Mouse (Mus musculus) kidney, adult 10 weeks (tissue): Measurements from ENCODE around the gene Tpbpb. TPM values are rescaled to one million over a fixed set of nuclear protein-coding genes. Genes with fewer than 3 reads are reported as not detected.

Experiments used
- polyA plus RNA-seq: library from polyadenylated mRNA; stranded (reverse); fragments of 350-450 nt; fragmentation: Illumina TruSeq; extraction: RNeasy Lipid Tissue Mini Kit (QIAGEN cat#74804); gene quantifications from one replicate; pipeline ENCODE4 v1.2.3, GENCODE M21; 2014; ENCODE audit warnings: low read depth, low replicate concordance

Gene Tpbpb
- not detected for polyA plus RNA-seq

DNA sequence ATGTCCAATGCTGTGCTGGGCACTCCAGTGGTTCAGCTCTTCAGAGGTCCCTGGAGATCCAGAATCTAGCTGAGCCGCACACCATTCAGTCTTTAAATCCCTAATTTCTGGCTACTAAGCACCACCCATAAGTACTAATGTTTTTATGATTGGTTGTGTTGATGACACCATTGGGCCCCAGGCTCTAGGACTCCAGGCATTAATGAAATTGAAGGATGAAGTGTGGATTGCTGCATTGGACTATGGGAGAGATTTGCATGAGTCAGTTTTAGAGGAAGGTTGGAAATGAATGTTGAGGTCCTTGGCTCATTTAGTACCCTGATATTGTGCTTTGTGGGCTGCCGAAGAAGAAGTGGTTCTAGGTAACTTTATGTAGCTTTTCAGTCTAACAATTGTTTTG, at the start of gene Tpbpb:
Tpbpb (minus strand) TSS at position 101 of the 400 bp plus-strand sequence.

GRCm38 (mm10) chr13:60941884-60942283, 37.2 kb upstream of the Tpbpb start, which contains the start of gene Tpbpa:
Gene Tpbpa (minus strand): TSS chr13:60941984.

GRCm38 (mm10) chr13:60936500-60936901, 31.8 kb upstream of the Tpbpb start, which contains the start of the genes Gm49391 and Ctla2a:
Gene Gm49391 (minus strand): TSS chr13:60936571.
Gene Ctla2a (minus strand): TSS chr13:60936625.

DNA sequence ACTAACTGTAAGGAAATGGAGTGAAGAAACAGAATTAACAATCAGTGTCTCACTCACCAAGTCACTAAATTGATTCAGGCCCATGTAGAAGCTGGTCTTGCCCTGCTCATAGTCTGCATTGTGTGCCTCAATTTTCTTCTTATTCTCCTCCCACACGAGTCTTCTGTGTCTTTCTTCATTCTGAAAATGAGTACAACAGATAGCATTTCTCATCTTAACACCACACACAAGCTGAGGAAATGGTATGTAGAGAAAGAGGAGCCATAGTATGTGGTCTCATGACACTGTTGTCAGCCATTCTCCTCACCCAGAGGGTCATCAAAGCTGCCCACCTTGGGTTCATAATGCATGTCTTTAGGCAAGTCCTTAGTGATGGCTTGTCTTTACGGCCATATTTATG, 30.8 kb upstream of the Tpbpb start, which contains the start of gene Gm49393:
Gm49393 (minus strand) TSS at position 101 of the 400 bp plus-strand sequence.

DNA sequence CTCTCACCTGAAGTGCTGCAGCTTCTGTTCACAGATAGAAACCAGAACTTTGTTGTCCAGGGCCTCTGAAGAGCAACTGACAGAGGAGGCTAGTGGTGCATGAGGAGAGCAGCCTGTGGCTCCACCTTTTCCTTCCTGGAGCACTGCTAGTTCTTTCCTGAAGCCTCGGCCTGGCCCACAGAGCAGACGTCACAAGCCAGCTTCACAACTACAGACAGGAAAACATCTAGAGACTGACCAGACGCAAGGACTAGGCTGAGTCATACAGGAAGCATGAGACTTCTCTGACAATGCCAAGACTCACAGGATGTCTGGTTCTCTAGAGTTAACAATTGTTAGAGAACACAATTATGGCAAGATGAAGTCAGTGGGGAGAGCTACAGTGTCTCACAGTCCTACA, 7.4 kb downstream of the Tpbpb start, which contains the start of gene Ctla2b:
Ctla2b (minus strand) TSS at position 120 of the 400 bp plus-strand sequence.

GRCm38 (mm10) chr13:60896794-60897193, 7.9 kb downstream of the Tpbpb start, which contains the start of gene Gm49392:
Gene Gm49392 (minus strand): TSS chr13:60896894.

GRCm38 (mm10) chr13:60864281-60864680, 40.4 kb downstream of the Tpbpb start, which contains the start of gene 4930486L24Rik:
Gene 4930486L24Rik (minus strand): TSS chr13:60864475.

Other genes starting within 250 kb of the Tpbpb start
- gene BC051665, start 118.5 kb downstream of the Tpbpb start, polyA plus RNA-seq: not detected
- not detected for gene Ctsll3, start 102.0 kb downstream of the Tpbpb start, polyA plus RNA-seq
- not detected for gene 4930486L24Rik, start 40.4 kb downstream of the Tpbpb start, polyA plus RNA-seq
- not detected for gene Gm49392, start 8.0 kb downstream of the Tpbpb start, polyA plus RNA-seq
- 2.2 TPM for gene Ctla2b, start 7.4 kb downstream of the Tpbpb start, polyA plus RNA-seq
- gene Gm49393, start 30.7 kb upstream of the Tpbpb start, polyA plus RNA-seq: 2.3 TPM
- 5.3 TPM for gene Gm49391, start 31.7 kb upstream of the Tpbpb start, polyA plus RNA-seq
- 34.5 TPM for gene Ctla2a, start 31.7 kb upstream of the Tpbpb start, polyA plus RNA-seq
- gene Tpbpa, start 37.1 kb upstream of the Tpbpb start, polyA plus RNA-seq: not detected
- not detected for gene Ctsj, start 101.1 kb upstream of the Tpbpb start, polyA plus RNA-seq
- gene Ctsq, start 135.8 kb upstream of the Tpbpb start, polyA plus RNA-seq: not detected